Mouse (Mus musculus): ENCODE results near the gene Gm47995. TPM values are rescaled to one million over a fixed set of nuclear protein-coding genes. Genes with fewer than 3 reads are reported as not detected.

Gene Gm47995
- total RNA-seq, 1 experiment from 2014 or later: not detected

DNA sequence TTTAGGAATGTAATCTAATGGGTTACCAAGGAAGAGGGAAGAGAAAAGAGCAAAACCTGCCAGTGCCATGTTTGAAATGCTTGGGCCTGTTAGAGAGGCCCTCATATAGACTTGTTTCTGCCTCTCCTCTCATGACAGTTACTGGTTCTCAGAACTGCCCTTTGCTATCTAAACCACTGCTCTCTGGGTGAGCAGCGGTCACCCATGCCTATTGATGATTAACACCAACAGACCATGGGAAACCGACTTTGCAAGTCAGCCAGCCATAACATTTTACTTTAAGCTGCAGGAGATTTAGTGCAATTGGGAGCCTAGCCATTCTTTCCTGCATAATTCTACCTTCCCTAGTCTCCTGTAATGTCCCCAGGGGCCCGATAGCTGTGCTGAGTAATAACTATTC lies 18.2 kb downstream of the Gm47995 start:
- ATAC-seq (replicated peaks in 1 of 2; ENCODE audit: insufficient read depth in 1 of 2, low FRiP score in 2 of 2, low TSS enrichment in 1 of 2, low read depth in 1 of 2, poor library complexity in 2 of 2, severe bottlenecking in 2 of 2): no peak

DNA sequence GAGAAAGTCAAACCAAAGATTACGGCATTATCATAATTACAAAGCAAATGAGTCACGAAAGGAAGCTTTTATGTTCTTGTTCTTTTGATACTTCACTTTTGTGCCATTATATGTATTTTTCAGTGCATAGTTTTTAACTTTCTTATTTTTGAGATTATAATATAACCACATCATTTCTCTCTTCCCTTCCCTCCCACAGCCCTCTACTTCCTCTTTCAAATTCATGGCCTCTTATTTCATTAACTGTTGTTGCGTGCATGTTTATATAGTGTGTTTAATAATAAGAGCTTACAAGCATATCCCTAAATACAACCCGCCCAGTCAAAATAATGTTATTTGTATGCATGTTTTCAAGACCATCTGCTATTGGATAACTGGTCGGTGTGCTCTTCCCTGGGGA lies 20.8 kb downstream of the Gm47995 start:
- ATAC-seq (replicated peaks in 1 of 2; ENCODE audit: insufficient read depth in 1 of 2, low FRiP score in 2 of 2, low TSS enrichment in 1 of 2, low read depth in 1 of 2, poor library complexity in 2 of 2, severe bottlenecking in 2 of 2): peak; percentile 50 to 58; a peak in 1 of 4 replicates

DNA sequence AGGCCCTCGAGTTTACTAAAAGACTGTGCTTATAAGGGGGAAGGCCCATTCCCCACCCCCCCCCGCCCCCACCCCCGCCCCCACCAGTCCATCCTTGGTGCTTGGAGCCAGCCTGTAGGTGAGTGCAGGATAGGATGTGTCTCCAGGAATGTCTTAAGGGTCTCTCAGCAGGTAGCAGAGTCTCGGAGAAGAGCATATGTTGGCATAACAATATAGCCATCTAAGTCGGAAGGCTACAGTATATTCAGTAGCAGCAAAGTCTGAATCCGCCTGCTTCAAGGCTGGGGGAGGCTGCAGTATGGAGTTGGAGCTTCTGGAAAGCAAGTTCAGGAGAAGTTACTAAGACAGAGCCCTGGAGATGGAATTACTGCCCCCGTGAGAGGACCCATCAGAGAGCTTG lies 21.9 kb downstream of the Gm47995 start:
- ATAC-seq (replicated peaks in 1 of 2; ENCODE audit: insufficient read depth in 1 of 2, low FRiP score in 2 of 2, low TSS enrichment in 1 of 2, low read depth in 1 of 2, poor library complexity in 2 of 2, severe bottlenecking in 2 of 2): no peak

DNA sequence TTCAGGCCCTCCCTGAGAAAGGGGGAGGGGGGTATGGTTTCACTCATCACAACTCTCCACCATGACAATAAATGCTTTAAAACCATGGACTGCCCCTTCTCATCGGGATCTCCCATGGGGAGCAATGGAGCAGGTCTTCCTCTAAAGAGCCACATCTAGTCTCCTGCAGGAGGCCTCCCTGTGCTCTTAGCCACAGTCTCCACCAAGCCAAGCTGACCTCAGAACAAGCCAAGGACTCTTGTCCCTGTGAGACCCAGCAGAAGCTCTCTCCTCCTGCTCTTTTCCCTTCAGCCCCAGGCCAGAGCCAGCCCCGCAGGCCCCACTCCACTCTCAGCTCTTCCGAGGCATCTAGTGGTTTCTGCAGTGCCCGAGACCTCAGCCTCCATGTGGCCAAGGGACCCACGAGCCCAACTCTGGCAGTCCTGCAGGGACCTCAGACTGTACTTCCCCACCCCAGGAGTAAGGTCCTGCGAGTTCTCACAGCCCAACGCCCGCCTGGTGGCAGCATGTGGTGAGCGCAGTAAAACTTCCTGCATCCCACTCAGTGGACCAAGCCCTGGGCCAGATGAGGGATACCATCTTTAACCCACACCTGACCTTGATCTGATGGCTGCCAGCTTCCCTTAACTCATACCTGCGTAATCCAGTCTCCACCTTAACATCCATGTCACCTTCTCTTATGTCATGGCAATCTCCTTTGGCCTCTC lies 24.5 kb downstream of the Gm47995 start:
- no peak for ATAC-seq (replicated peaks in 1 of 2; ENCODE audit: insufficient read depth in 1 of 2, low FRiP score in 2 of 2, low TSS enrichment in 1 of 2, low read depth in 1 of 2, poor library complexity in 2 of 2, severe bottlenecking in 2 of 2)

DNA sequence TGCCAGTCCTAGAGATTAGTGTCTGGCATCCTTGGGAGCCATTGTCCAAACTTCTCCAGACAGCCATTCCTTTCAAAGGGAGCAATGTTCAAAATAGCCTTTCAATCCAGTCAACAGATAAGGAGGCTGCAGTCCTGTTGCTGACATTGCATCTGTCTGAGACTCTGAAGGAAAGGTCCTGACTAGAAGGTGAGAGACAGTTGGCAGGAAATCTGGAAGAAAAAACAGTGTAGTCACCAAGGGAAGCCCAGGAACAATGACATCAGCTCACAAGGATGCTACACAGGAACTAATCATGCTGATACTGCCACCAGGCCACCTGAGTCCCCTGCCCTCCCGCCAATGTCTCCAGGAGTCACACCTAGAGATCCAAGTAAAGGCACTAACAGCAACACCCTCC lies 25.1 kb downstream of the Gm47995 start:
- no peak for ATAC-seq (replicated peaks in 1 of 2; ENCODE audit: insufficient read depth in 1 of 2, low FRiP score in 2 of 2, low TSS enrichment in 1 of 2, low read depth in 1 of 2, poor library complexity in 2 of 2, severe bottlenecking in 2 of 2)

DNA sequence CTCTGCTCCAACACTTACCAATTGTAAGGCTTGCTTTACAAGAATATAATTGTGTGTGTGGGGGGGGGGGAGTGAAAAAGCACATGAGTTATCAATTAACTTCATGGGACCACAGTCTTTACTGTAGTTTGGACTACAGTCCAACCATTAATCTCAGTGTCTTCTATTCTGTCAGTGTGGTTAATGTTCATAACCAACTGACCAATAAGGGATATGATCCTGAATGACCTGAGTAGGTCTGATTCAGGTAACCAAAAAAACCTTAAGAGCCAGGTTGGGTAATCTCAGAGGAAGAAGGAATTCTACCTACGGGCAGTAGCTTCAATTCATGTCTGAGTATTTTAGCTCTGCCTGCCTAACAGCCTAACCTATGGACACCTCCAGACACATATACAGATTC lies 26.3 kb downstream of the Gm47995 start:
- no peak for ATAC-seq (replicated peaks in 1 of 2; ENCODE audit: insufficient read depth in 1 of 2, low FRiP score in 2 of 2, low TSS enrichment in 1 of 2, low read depth in 1 of 2, poor library complexity in 2 of 2, severe bottlenecking in 2 of 2)

DNA sequence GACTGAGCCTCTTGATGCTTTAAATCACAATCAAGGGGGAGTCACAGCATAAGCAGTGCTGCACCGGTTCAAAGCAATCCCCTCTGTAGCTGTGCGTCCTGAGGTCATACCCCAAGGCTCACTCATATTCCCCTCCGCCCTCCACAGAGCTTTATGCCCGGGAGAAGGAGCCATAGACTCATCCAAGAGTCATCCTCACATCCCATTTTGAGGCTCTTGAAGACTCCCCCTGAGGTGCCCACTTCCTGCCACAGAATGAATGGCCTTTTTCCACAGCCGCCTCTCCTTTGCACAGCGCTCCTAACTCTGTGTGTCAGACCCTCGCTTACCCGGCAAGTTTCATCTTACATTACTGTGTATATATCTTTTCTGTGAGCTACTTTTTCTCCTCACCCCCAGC lies 29.3 kb downstream of the Gm47995 start:
- ATAC-seq (replicated peaks in 1 of 2; ENCODE audit: insufficient read depth in 1 of 2, low FRiP score in 2 of 2, low TSS enrichment in 1 of 2, low read depth in 1 of 2, poor library complexity in 2 of 2, severe bottlenecking in 2 of 2): no peak

DNA sequence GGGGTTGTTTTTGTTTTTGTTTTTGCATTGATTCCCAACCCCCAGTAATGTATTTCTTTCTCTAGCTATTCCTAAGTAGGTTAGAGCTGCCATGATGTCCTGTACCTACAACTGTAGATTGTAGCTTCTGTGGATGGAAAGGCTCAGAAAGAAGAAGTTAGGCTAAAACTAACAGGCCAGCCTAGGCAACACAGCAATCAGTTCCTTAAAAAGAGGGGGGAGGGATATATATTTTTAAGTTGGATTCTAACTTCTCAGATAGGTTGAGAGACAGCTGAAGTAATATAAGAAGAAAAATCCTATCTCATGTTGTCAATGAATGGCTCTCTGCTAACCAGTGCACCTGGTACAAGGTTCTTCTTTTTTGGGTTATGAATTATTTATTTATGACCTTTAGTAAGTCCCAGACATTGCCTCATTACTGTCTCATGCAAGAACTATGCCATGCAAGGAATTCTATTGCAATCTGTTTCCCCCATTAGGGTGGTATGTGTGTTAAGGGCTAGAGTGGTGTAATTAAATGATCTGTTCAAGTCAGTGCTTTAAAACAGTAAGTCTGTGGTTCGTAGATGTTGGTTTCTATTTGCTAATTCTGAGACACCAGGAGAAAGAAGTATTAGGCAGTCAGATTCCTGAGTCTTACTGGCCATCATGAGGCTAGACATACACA lies 30.2 kb downstream of the Gm47995 start:
- ATAC-seq (replicated peaks in 1 of 2; ENCODE audit: insufficient read depth in 1 of 2, low FRiP score in 2 of 2, low TSS enrichment in 1 of 2, low read depth in 1 of 2, poor library complexity in 2 of 2, severe bottlenecking in 2 of 2): peak; percentile 36 to 42; a peak in 2 of 4 replicates

DNA sequence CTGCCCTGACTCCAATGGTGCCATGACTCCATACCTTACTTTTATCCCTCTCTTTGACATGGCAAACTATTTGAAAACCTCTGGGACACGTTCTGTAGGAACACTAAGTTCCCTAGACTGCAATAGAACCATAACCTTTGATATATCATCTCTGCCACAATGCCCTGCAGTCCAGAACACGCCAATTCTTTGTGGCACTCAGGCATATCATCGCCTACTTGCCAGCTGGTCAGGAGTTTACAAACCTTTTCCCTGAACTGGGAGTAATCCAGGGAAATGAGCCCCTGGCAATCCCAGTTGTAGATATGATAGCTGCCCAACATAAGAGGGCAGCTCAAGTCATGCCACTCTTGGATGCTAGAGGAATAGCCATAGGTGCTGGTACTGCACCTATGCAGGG lies 34.1 kb downstream of the Gm47995 start:
- ATAC-seq (replicated peaks in 1 of 2; ENCODE audit: insufficient read depth in 1 of 2, low FRiP score in 2 of 2, low TSS enrichment in 1 of 2, low read depth in 1 of 2, poor library complexity in 2 of 2, severe bottlenecking in 2 of 2): no peak

DNA sequence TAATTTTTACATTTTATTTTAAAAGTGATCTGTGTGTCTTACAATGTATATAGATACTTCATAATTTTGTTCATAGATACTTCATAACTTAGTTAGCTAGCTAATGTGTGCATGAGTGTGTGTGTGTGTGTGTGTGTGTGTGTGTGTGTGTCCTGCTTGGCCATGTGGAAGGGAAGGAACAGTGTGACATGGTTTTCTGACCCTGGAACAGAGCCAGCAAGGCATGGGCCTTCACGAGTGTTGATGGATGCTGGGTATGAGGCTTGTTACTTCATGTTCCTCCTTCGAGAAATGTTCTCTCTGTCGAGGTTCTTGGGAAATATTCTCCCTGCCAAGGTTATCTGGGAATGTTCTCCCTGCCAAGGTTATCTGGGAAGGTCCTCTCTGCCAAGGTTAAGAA lies 35.5 kb downstream of the Gm47995 start:
- no peak for ATAC-seq (replicated peaks in 1 of 2; ENCODE audit: insufficient read depth in 1 of 2, low FRiP score in 2 of 2, low TSS enrichment in 1 of 2, low read depth in 1 of 2, poor library complexity in 2 of 2, severe bottlenecking in 2 of 2)

DNA sequence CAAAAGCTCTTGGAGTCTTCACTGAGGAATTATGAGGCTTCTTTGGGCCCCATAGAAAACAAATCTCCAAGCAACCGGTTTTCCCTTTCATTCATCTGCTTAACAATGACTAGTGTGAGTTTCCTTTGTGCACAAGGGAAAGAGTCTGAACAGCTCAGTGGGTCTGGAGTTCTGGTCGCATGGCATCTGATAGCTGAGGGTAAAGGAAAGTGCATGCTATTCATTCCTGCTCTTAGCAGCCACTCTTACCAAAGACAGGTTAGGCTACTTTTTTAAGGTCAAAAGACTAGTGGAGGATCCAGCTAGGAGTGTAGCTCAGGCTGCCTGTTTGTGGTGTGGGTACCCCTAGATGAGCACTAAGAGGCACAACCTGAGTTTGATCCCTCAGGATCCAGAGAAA lies 37.3 kb downstream of the Gm47995 start:
- ATAC-seq (replicated peaks in 1 of 2; ENCODE audit: insufficient read depth in 1 of 2, low FRiP score in 2 of 2, low TSS enrichment in 1 of 2, low read depth in 1 of 2, poor library complexity in 2 of 2, severe bottlenecking in 2 of 2): no peak

DNA sequence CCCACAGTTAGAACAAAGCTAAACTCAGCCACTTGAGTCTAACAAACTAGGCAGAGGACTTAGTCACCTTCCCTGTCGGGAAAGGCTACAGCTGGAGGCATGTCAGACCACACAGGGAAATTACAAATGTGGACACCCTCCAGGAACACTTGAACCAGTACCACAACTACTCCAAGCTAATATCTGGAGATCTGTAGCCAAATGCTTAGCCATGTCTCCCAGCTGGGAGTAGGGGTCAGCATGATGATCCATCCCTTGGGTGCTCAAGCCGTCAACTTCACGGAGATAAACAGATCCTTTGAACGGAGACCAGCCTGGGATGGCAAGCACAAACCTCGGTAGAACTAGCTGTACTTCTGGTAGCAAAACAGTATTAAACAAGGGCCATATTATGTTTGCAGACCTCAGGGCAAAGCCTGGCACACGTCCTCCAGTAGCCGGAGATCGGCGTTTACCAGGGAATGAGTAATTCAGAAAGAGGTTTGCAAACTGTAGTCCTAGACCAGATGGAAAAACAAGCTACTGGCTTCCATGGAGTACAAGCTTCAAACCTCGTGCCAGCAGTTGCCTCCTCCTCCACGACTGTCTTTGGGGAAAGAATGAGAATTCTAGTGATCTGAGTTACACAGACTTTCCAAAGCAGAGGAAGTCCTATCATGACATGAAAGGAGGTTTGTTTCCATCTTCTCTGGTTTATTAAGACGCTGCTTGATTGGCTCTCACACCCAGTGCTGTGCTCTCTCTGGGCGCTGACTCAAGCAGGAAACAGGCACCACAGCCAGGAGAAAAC lies 38.1 kb downstream of the Gm47995 start:
- peak; percentile 48 to 71; a peak in 3 of 4 replicates for ATAC-seq (replicated peaks in 1 of 2; ENCODE audit: insufficient read depth in 1 of 2, low FRiP score in 2 of 2, low TSS enrichment in 1 of 2, low read depth in 1 of 2, poor library complexity in 2 of 2, severe bottlenecking in 2 of 2)

DNA sequence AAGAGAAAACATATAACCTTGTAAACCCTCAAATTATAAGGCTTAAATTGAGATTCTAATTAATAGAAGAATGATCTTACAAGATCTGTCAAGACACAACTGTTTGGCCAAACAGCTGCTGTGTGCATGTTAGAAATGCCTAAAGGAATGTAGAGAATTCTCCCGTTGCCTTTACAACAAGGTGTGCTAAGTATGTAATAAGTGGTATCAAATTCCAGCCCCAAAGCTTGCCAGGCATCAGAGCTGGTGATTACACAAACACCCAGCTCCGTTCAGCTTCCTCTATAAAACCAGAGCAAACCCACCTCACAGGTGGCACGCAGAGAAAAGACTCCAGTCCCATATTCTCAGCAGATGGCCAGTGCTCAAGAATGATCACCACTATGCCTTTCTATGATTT lies 39.5 kb downstream of the Gm47995 start:
- ATAC-seq (replicated peaks in 1 of 2; ENCODE audit: insufficient read depth in 1 of 2, low FRiP score in 2 of 2, low TSS enrichment in 1 of 2, low read depth in 1 of 2, poor library complexity in 2 of 2, severe bottlenecking in 2 of 2): no peak

DNA sequence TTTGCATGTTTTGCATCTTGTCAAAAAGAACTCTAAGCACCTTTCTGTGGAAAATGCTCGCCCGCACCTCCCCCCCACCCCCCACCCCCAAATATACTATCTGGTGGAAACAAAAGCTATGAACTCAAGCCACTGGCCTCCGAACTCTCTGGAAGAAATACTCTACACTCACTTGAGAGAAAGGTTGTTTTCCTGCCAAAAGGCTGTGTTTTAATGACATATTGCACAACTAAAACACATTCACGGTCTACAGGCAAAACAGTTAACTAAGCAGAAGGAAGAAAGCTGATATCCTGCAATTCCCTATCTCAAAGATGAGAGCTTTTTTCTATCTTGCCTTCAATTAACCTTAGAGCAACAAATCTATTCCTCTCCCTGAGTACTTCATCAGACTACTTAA lies 45.1 kb downstream of the Gm47995 start:
- no peak for ATAC-seq (replicated peaks in 1 of 2; ENCODE audit: insufficient read depth in 1 of 2, low FRiP score in 2 of 2, low TSS enrichment in 1 of 2, low read depth in 1 of 2, poor library complexity in 2 of 2, severe bottlenecking in 2 of 2)

DNA sequence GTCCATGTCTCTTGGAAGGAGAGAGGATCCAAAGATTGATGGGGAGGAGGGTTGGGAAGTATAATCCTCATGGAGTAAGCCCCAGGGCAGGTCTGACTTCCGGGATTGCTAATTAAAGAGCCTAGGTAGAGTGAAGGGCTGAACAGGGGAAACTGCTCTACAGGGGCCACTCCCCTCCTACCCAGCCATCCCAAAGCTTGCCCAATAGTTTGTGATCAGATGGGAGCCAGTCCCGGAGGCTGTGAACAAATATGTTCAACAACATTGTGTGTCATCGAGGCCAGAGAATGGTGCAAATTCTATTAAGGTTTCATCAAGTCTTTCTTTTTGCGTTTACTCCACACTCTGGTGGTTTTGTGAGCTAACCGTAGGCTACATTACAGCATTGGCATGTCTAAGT lies 45.8 kb downstream of the Gm47995 start:
- ATAC-seq (replicated peaks in 1 of 2; ENCODE audit: insufficient read depth in 1 of 2, low FRiP score in 2 of 2, low TSS enrichment in 1 of 2, low read depth in 1 of 2, poor library complexity in 2 of 2, severe bottlenecking in 2 of 2): no peak; a peak in 1 of 4 replicates

DNA sequence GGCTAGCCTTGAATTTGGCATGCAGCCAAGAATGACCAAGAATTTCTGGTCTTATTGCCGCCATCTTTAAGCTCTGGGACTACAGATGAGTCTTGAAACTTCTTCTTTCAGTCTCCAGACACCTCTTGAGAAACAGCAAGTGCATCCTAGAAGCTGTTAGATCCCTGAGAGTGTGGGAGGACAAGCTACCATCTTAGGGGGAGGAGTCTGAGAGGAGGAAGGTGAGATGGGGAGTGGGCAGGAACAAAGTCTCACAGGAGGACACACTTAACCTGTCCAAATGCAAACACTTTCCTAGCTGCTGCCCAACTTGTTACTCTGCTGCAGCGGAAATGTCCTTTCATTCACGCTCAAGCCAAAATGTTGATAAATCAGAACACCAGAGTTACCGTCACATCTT lies 46.5 kb downstream of the Gm47995 start:
- peak; percentile 32 to 36; a peak in 1 of 4 replicates for ATAC-seq (replicated peaks in 1 of 2; ENCODE audit: insufficient read depth in 1 of 2, low FRiP score in 2 of 2, low TSS enrichment in 1 of 2, low read depth in 1 of 2, poor library complexity in 2 of 2, severe bottlenecking in 2 of 2)

DNA sequence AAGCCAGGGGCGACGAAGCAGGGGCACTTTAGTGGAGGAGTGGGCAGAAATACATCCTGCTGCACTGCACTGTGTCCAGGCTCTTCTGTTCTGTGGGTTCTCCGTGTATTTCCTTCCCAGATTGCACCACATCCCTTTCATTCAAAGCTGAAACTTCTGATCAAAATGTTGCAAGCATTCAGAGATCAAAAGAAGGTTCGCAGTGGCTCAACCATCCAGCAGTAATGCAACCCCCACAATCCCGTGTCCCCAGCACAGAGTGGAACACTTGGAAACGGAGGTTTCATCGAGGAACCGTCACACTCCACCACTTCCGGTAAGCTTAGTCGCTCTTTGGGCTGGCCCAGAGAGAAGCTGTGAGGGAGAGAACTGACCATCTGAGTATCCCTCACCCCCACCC lies 46.9 kb downstream of the Gm47995 start:
- ATAC-seq (replicated peaks in 1 of 2; ENCODE audit: insufficient read depth in 1 of 2, low FRiP score in 2 of 2, low TSS enrichment in 1 of 2, low read depth in 1 of 2, poor library complexity in 2 of 2, severe bottlenecking in 2 of 2): peak; percentile 42 to 68; a peak in 3 of 4 replicates

DNA sequence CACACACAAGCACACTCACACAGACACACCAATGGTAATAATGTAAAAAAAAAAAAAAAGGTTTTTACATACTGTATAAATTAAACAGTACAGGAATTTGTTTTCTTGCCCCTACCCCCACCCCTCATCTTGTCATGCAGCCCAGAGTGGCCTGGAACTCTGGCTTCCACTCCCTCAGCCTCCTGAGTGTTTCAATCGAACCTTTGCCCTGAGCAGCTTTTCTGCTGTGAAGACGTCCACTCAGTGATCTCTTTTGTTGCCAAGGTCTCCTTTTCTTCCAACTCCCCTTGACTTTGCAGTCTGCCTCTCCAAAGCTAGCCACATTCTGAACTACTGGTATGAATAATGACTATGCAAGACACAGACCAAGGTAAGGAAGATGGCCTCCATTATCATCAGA lies 47.6 kb downstream of the Gm47995 start:
- no peak for ATAC-seq (replicated peaks in 1 of 2; ENCODE audit: insufficient read depth in 1 of 2, low FRiP score in 2 of 2, low TSS enrichment in 1 of 2, low read depth in 1 of 2, poor library complexity in 2 of 2, severe bottlenecking in 2 of 2)

Measured in hematopoietic stem cell, adult 5-6 weeks (primary cell).